Mouse (Mus musculus) brain, embryonic 14.5 days (tissue): ENCODE data around the gene Kremen2.

Source experiments
- CTCF ChIP-seq: fragments of 200-500 bp; IDR thresholded peaks from 2 replicates; pipeline ENCODE4 v1.5.1; 2012; ENCODE audit warnings: inconsistent platforms, mild to moderate bottlenecking, moderate library complexity, borderline replicate concordance; ENCODE audit not compliant: insufficient read depth, insufficient read length; ENCODE audit errors: extremely low read depth
- POLR2A ChIP-seq: fragments of 200-500 bp; IDR thresholded peaks from 2 replicates; pipeline ENCODE4 v1.6.1; 2012; ENCODE audit warnings: mild to moderate bottlenecking, inconsistent platforms, borderline replicate concordance; ENCODE audit not compliant: poor library complexity, insufficient read depth, insufficient read length, severe bottlenecking; ENCODE audit errors: extremely low read depth

GRCm38 (mm10) chr17:23740136-23740584 lies 5.5 kb downstream of the Kremen2 start:
- TF ChIP-seq POLR2A (peak; percentile 91), CTCF (no peak)
